Mouse (Mus musculus) forebrain, postnatal 0 days (tissue): ENCODE results near the gene Fbxw4. TPM values are rescaled to one million over a fixed set of nuclear protein-coding genes. Genes with fewer than 3 reads are reported as not detected.
"Not testable (repeated sequence)": the region's sequence is repeated elsewhere in the genome, so short reads cannot be mapped to it uniquely, and the experiment has no call there.

Experiments
- ATAC-seq: fragments of 200-750 bp; cut with Nextera tagmentation; 2 replicates; pipeline ENCODE4 v1.8.0; 2017; ENCODE audit warnings: mild to moderate bottlenecking, moderate library complexity
- DNase-seq: peaks from one replicate; pipeline ENCODE4 v3.0.0-alpha.2; 2015
- H3K27ac ChIP-seq: fragments of 300-500 bp; sonication (generic); 2 replicates; pipeline ENCODE4 v1.5.1; 2014; ENCODE audit warnings: low read depth, mild to moderate bottlenecking, antibody characterized with exemption, low read length, moderate library complexity, mixed read lengths
- H3K27me3 ChIP-seq: fragments of 300-500 bp; sonication (generic); 2 replicates; pipeline ENCODE4 v1.6.1; 2014; ENCODE audit warnings: mild to moderate bottlenecking, low read length, mixed read lengths; ENCODE audit not compliant: insufficient read depth
- H3K36me3 ChIP-seq: fragments of 300-500 bp; sonication (generic); 2 replicates; pipeline ENCODE4 v1.6.1; 2014; ENCODE audit warnings: mild to moderate bottlenecking, moderate library complexity; ENCODE audit not compliant: insufficient read depth
- H3K4me1 ChIP-seq: fragments of 300-500 bp; sonication (generic); 2 replicates; pipeline ENCODE4 v1.6.1; 2014; ENCODE audit warnings: antibody characterized with exemption; ENCODE audit not compliant: insufficient read depth
- H3K4me2 ChIP-seq: fragments of 300-500 bp; sonication (generic); 2 replicates; pipeline ENCODE4 v1.6.1; 2014; ENCODE audit warnings: low read depth, mild to moderate bottlenecking, moderate library complexity
- H3K4me3 ChIP-seq: fragments of 300-500 bp; sonication (generic); 2 replicates; pipeline ENCODE4 v1.5.1; 2014; ENCODE audit warnings: low read depth, low read length, mixed read lengths
- H3K9ac ChIP-seq: fragments of 300-500 bp; sonication (generic); 2 replicates; pipeline ENCODE4 v1.6.1; 2014; ENCODE audit warnings: mild to moderate bottlenecking
- H3K9me3 ChIP-seq: fragments of 300-500 bp; sonication (generic); 2 replicates; pipeline ENCODE4 v1.6.1; 2016; ENCODE audit warnings: low read length
- CTCF ChIP-seq: sonication (generic); IDR thresholded peaks from 2 replicates; pipeline ENCODE4 v1.5.1; 2016; ENCODE audit warnings: antibody characterized with exemption, control low read depth, low read depth
- WGBS: fragments of 180-500 bp; shearing (Covaris S2); extraction: QIAGEN DNeasy Blood & Tissue Kit; methylation state at CpG from one replicate; pipeline ENCODE4 v1.1.7; 2014; 5-methylcytosine and 5-hydroxymethylcytosine counted together
- polyA plus RNA-seq: library from polyadenylated mRNA; unstranded; fragments of >200 nt; fragmentation: Nextera tagmentation; extraction: Ambion mirVana; gene quantifications from 2 replicates; pipeline ENCODE4 v1.2.1, GENCODE M21; 2015
- total RNA-seq: library from RNA; depleted of rRNA; stranded (reverse); fragments of >200 nt; gene quantifications from 2 replicates; pipeline ENCODE4 v1.2.3, GENCODE M21; 2014

Fbxw4 gene
- total and polyA plus RNA-seq, 2 experiments from 2014 or later, result 6.4 to 31.8 TPM

DNA sequence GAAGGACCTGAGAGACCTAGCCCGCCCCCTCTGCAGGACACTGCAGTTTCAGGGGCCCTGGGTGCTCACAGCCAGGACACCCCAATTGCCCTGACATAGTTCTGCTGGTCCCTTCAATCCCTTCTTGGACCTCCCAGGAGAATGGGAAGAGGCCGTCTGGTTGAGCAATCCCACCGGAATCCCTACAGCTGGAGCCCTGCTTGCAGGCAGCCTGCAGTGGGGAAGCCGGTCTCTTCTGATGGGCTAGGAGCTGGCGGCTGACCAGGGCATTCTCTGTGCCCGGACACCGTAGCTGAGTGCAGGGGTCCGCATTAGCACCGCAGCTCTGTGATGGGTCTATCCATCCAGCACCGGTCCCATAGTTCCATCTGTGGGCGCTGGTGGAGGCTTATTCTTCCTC, 106.0 kb downstream of the Fbxw4 start:
- Histone ChIP-seq H3K9ac (no peak overlapping the region), H3K9me3 (no peaks in the 10 kb centered on the region), H3K4me1 (no peaks in the 10 kb centered on the region), H3K27ac (no peak overlapping the region), H3K4me2 (no peak overlapping the region), H3K36me3 (peaks cover 12% of the 10 kb centered on the region; the same call in 1 of the 2 replicates), H3K4me3 (no peak overlapping the region), H3K27me3 (no peaks in the 10 kb centered on the region; the same call in 1 of the 2 replicates)
- DNase-seq (no peak), ATAC-seq (no peak)
- WGBS, result 93% methylated on average over 11 of the region's 11 CpGs
- no peak for TF ChIP-seq CTCF

DNA sequence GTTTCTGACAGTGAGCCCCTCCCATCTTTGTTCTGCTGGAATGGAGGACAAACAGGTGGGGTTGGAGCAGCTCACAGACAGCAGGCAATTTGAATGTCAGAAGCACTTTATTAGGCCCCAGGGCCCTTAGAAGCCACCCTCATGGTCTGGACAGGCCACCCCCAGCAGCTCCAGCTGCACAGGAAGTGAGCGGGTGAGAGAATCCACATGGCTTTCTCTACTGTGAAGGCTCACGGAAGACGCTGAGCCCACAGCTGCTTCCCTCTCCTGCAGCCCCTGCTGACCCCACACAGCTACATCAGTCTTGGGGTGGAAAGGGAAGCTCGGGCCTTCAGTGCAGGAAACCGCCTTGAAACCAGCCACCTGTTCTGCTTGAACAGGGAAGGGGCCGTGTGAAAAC, 107.9 kb downstream of the Fbxw4 start:
- H3K4me3 ChIP-seq, result no peak overlapping the region
- ATAC-seq, result no peak
- no peak overlapping the region for H3K9ac ChIP-seq
- DNase-seq, result no peak
- no peaks in the 10 kb centered on the region for H3K9me3 ChIP-seq
- peaks cover 2% of the 10 kb centered on the region; the same call in 1 of the 2 replicates for H3K27me3 ChIP-seq
- peaks cover 12% of the 10 kb centered on the region; the same call in 1 of the 2 replicates for H3K36me3 ChIP-seq
- H3K4me2 ChIP-seq, result no peak overlapping the region
- no peak overlapping the region for H3K27ac ChIP-seq
- no peaks in the 10 kb centered on the region for H3K4me1 ChIP-seq
- TF ChIP-seq CTCF, result no peak
- WGBS, result 82% methylated on average over 6 of the region's 6 CpGs

DNA sequence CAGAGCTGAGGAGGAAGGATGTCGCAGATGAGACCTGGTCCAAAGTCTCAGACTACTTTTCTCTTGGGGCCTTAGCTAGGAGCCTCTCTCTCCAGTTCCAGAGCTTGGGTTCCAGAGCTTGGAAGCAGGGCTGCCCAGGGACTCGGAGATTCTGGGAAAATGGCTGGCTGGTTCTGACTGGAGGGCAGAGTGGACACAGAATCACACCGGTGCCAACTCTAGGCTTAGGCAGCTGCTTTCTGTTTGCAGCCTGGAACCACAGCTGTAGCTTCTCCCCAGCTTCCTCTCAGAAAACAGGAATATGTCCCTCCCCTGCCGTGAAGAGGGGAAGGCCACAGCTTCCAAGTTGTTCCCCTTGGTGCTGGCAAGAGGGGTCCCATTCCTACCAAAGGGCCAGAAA, 110.2 kb downstream of the Fbxw4 start:
- H3K9ac ChIP-seq, result no peak overlapping the region
- H3K9me3 ChIP-seq, result no peaks in the 10 kb centered on the region
- DNase-seq (no peak), ATAC-seq (no peak)
- WGBS, result 84% methylated on average over 4 of the region's 4 CpGs
- H3K4me1 ChIP-seq, result no peaks in the 10 kb centered on the region
- TF ChIP-seq CTCF, result no peak
- H3K27me3 ChIP-seq, result peaks cover 9% of the 10 kb centered on the region
- H3K27ac ChIP-seq, result no peak overlapping the region
- H3K4me2 ChIP-seq, result no peak overlapping the region
- peaks cover 11% of the 10 kb centered on the region; the same call in 1 of the 2 replicates for H3K36me3 ChIP-seq
- H3K4me3 ChIP-seq, result no peak overlapping the region

DNA sequence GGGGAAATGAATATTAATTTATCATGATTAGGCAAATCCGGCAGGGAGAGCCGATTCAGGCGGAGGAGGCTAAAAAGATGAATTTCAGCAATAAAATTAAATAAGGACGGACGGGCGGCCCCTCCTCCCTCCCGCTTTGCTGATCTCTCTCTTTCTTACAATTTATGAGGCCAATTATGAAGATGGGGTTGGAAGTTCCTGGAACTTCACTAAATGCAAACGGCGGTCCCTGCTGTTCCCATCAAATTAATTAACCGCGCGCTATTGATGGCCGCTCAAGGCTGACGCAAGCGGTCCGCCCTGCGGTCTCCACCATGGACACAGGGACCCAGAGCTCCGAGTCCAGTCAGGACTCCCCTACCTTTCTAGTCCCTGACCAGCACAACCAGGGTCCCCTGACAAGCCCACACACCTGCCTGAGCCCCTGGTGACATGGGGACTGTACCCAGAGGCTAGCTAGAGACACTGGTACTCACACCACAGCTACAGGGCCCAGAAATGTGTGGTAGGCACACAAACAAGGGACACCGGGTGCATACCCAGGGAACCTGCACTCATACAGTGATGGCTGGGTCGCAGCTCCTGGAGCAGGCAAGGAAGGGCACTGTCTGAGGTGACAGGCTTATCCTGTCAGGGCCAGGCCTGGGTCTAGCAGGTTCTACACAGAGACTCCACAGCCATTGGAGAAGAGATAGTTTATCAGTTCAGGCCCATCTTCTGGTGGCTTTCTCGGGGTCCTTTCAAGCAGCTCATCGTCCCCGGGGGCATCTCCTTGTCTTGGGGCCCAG, 110.8 kb downstream of the Fbxw4 start:
- TF ChIP-seq CTCF, result no peak
- Histone ChIP-seq H3K27me3 (peaks cover 9% of the 10 kb centered on the region), H3K4me1 (0 out of 2 replicates have a peak, but pooled peaks cover 5% of the 10 kb centered on the region), H3K9ac (no peak overlapping the region), H3K27ac (no peak overlapping the region), H3K36me3 (peaks cover 5% of the 10 kb centered on the region; the same call in 1 of the 2 replicates), H3K4me3 (no peak overlapping the region), H3K4me2 (no peak overlapping the region), H3K9me3 (no peaks in the 10 kb centered on the region)
- DNase-seq (no peak), ATAC-seq (no peak)
- 60% methylated on average over 23 of the region's 23 CpGs for WGBS

DNA sequence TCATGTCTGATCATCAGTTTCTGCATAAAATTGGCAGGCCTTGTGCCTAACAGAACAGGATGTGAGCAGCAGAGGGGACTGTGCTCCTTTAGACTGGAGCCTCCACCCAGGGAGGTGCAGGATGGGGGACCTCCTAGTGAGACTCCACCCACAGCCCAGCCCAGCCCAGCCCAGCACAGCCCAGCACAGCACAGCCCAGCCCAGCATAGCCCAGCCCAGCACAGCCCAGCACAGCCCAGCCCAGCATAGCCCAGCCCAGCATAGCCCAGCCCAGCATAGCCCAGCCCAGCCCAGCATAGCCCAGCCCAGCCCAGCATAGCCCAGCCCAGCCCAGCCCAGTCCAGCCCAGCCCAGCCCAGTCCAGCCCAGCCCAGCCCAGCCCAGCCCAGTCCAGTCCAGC, 111.9 kb downstream of the Fbxw4 start:
- not testable (repeated sequence) for H3K9ac ChIP-seq, H3K9me3 ChIP-seq, H3K36me3 ChIP-seq, DNase-seq, H3K27ac ChIP-seq, H3K4me3 ChIP-seq, H3K4me1 ChIP-seq, ATAC-seq, H3K4me2 ChIP-seq
- H3K27me3 ChIP-seq, result peaks cover 12% of the 10 kb centered on the region

DNA sequence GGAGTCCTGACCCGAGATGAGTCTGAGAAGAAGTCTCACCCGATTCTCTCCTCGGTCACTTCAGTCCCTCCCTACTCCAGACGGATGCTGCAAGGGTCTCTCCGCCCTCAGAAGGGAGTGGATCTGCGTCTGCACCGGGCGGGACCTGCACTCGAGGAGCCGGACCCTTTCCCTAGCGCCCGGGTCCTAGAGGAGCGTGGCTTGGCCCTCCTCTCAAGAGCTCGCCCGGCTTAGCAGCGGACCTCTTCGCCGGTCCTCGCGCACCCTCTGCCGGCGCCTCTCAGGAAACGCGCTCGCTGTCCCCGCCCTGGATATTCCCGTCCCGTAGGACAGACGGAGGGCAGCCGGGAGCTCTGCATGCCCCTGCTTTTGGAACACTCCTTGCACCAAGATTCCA, 115.2 kb downstream of the Fbxw4 start:
- Histone ChIP-seq H3K4me1 (peaks cover 10% of the 10 kb centered on the region), H3K36me3 (no peaks in the 10 kb centered on the region), H3K4me2 (peak overlapping the region; percentile 70), H3K9ac (peak overlapping the region; percentile 42), H3K27ac (no peak overlapping the region), H3K4me3 (peak overlapping the region; percentile 30), H3K27me3 (peaks cover 12% of the 10 kb centered on the region), H3K9me3 (no peaks in the 10 kb centered on the region)
- peak; percentile 96 for TF ChIP-seq CTCF
- DNase-seq, result peak; percentile 89
- peak; percentile 72 for ATAC-seq
- WGBS, result under 1% methylated on average over 30 of the region's 30 CpGs

DNA sequence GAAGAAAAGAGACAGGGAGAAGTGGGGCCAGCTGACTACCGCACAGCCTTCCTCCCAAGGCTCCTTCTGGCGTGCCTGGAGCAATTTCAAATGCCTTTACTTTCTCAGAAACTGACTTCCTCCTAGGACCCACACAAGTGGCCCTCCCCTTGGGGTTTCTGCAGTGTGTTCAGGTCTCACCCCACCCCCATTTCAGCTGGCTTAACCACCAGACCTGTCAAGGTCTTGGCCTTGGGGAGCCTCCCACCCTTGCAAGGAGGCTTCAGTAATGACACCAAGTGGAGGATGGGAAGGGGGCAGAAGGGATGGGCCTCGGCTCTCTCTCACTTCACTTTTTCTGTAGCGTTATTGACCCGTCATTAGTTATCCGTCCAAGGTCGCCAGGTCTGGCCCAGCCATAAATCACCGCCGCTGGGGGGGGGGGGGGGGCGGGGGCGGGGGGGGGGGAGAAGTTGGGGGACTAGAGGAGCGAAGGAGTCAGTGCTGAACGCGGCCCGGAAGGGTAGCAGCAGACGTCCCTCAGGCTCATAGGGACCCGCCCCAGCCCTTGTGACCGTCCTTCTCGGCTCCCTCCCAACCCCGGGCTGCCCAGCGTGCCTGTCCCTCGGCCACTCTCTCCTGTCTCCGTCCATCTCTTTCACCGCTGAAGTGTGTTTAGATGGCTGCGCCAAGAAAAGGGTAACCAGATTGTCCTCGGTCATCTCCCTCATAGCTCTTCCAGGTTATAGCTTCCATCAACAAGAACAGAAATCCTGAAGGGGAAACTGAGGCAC, 115.8 kb downstream of the Fbxw4 start:
- no peak for ATAC-seq
- Histone ChIP-seq H3K4me1 (peaks cover 10% of the 10 kb centered on the region), H3K27ac (no peak overlapping the region), H3K27me3 (peaks cover 12% of the 10 kb centered on the region), H3K36me3 (no peaks in the 10 kb centered on the region), H3K4me3 (peak overlapping the region; percentile 30), H3K4me2 (peak overlapping the region; percentile 70), H3K9me3 (no peaks in the 10 kb centered on the region), H3K9ac (peak overlapping the region; percentile 42)
- no peak for DNase-seq
- WGBS, result under 1% methylated on average over 22 of the region's 26 CpGs
- no peak for TF ChIP-seq CTCF
